Mouse (Mus musculus) cerebellum, postnatal 25 days (tissue): ENCODE measurements around the gene Arhgef28.
A peak's percentile ranks its signal among the peaks of the same experiment; 100 is the strongest.

Source experiments
- DNase-seq, 2 experiments: peaks; one replicate each; pipeline ENCODE4 v3.0.0; 2021; ENCODE audit warnings: mixed read lengths in 2 of 2

Gene Arhgef28

GRCm38 (mm10) chr13:97955759-97956158 lies 250.5 kb downstream of the Arhgef28 start:
- no peak for DNase-seq

GRCm38 (mm10) chr13:97954956-97955496 lies 251.2 kb downstream of the Arhgef28 start:
- DNase-seq: no peak

GRCm38 (mm10) chr13:97954051-97954450 lies 252.2 kb downstream of the Arhgef28 start:
- DNase-seq: no peak

GRCm38 (mm10) chr13:97953526-97953925 lies 252.7 kb downstream of the Arhgef28 start:
- no peak for DNase-seq

GRCm38 (mm10) chr13:97948856-97949255 lies 257.4 kb downstream of the Arhgef28 start:
- no peak for DNase-seq

- DNase-seq: no peak
These were observed 258.6 kb downstream of the Arhgef28 start for GRCm38 (mm10) chr13:97947598-97947997.

- no peak for DNase-seq
These were observed 259.8 kb downstream of the Arhgef28 start for GRCm38 (mm10) chr13:97946422-97946821.

GRCm38 (mm10) chr13:97941909-97942680 lies 264.1 kb downstream of the Arhgef28 start:
- DNase-seq: no peak

- DNase-seq: no peak
These were observed 265.1 kb downstream of the Arhgef28 start for GRCm38 (mm10) chr13:97941099-97941498.

- DNase-seq: peak in 1 of 2 experiments; percentile 13
These were observed 266.6 kb downstream of the Arhgef28 start for GRCm38 (mm10) chr13:97939433-97940160.

GRCm38 (mm10) chr13:97938596-97939297 lies 267.5 kb downstream of the Arhgef28 start:
- DNase-seq: peak; percentile 88 to 93

GRCm38 (mm10) chr13:97937919-97938318 lies 268.3 kb downstream of the Arhgef28 start:
- peak; percentile 33 to 77 for DNase-seq

- DNase-seq: no peak
These were observed 278.1 kb downstream of the Arhgef28 start for GRCm38 (mm10) chr13:97928135-97928497.

- no peak for DNase-seq
These were observed 278.7 kb downstream of the Arhgef28 start for GRCm38 (mm10) chr13:97927376-97928134.

- DNase-seq: no peak
These were observed 279.9 kb downstream of the Arhgef28 start for GRCm38 (mm10) chr13:97926371-97926770.

GRCm38 (mm10) chr13:97923009-97923408 lies 283.2 kb downstream of the Arhgef28 start:
- peak in 1 of 2 experiments; percentile 29 for DNase-seq

- no peak for DNase-seq
These were observed 286.6 kb downstream of the Arhgef28 start for GRCm38 (mm10) chr13:97919590-97919989.

- DNase-seq: no peak
These were observed 287.9 kb downstream of the Arhgef28 start for GRCm38 (mm10) chr13:97918117-97918900.

- no peak for DNase-seq
These were observed 295.2 kb downstream of the Arhgef28 start for GRCm38 (mm10) chr13:97911013-97911412.

- no peak for DNase-seq
These were observed 303.4 kb downstream of the Arhgef28 start for GRCm38 (mm10) chr13:97902821-97903220.

GRCm38 (mm10) chr13:97900380-97900758 lies 305.9 kb downstream of the Arhgef28 start:
- no peak for DNase-seq
